Mouse (Mus musculus): ENCODE data around the gene Bcl11a. TPM values are rescaled to one million over a fixed set of nuclear protein-coding genes. Genes with fewer than 3 reads are reported as not detected.

Gene Bcl11a
- total RNA-seq, 2 experiments from 2014 or later, result 94.7 to 104 TPM

GRCm38 (mm10) chr11:24078706-24079316 lies 955 bp downstream of the Bcl11a start:
- intact Hi-C loops (cut with DNase I), result loop anchor here (10.0 kb wide), 1 partner anchor 1996 kb away; no protein-coding TSS in a partner anchor
- peak in 1 of 2 experiments; percentile 30 for DNase-seq (ENCODE audit: low spot score in 2 of 2)

GRCm38 (mm10) chr11:24079392-24080391 lies 1.8 kb downstream of the Bcl11a start:
- peak in 1 of 2 experiments; percentile 73 for DNase-seq (ENCODE audit: low spot score in 2 of 2)
- intact Hi-C loops (cut with DNase I), result loop anchor here (5.0 to 10.0 kb wide), 6 partner anchors 63 to 1995 kb away; no protein-coding TSS in a partner anchor

- DNase-seq (ENCODE audit: low spot score in 2 of 2), result peak in 1 of 2 experiments; percentile 64
- intact Hi-C loops (cut with DNase I), result loop anchor here (5.0 to 10.0 kb wide), 5 partner anchors 62 to 1782 kb away; no protein-coding TSS in a partner anchor
Observed at GRCm38 (mm10) chr11:24080541-24080940, 2.7 kb downstream of the Bcl11a start.

GRCm38 (mm10) chr11:24081016-24081686 lies 3.3 kb downstream of the Bcl11a start:
- intact Hi-C loops (cut with DNase I), result loop anchor here (5.0 to 10.0 kb wide), 5 partner anchors 61 to 1781 kb away; no protein-coding TSS in a partner anchor
- DNase-seq (ENCODE audit: low spot score in 2 of 2), result peak in 1 of 2 experiments; percentile 85

- intact Hi-C loops (cut with DNase I), result loop anchor here (5.0 to 10.0 kb wide), 5 partner anchors 60 to 1780 kb away; no protein-coding TSS in a partner anchor
- DNase-seq (ENCODE audit: low spot score in 2 of 2), result peak in 1 of 2 experiments; percentile 47
Observed at GRCm38 (mm10) chr11:24081687-24082384, 4.0 kb downstream of the Bcl11a start.

GRCm38 (mm10) chr11:24082385-24083075 lies 4.7 kb downstream of the Bcl11a start:
- intact Hi-C loops (cut with DNase I), result loop anchor here (5.0 to 10.0 kb wide), 5 partner anchors 60 to 1780 kb away; no protein-coding TSS in a partner anchor
- no peak for DNase-seq (ENCODE audit: low spot score in 2 of 2)

- DNase-seq (ENCODE audit: low spot score in 2 of 2), result no peak
- intact Hi-C loops (cut with DNase I), result loop anchor here (5.0 to 10.0 kb wide), 5 partner anchors 59 to 1779 kb away; no protein-coding TSS in a partner anchor
Observed at GRCm38 (mm10) chr11:24083076-24083405, 5.2 kb downstream of the Bcl11a start.

- peak in 1 of 2 experiments; percentile 32 for DNase-seq (ENCODE audit: low spot score in 2 of 2)
- intact Hi-C loops (cut with DNase I), result loop anchor here (5.0 to 10.0 kb wide), 5 partner anchors 59 to 1779 kb away; no protein-coding TSS in a partner anchor
Observed at GRCm38 (mm10) chr11:24083423-24083822, 5.6 kb downstream of the Bcl11a start.

GRCm38 (mm10) chr11:24084077-24084476 lies 6.2 kb downstream of the Bcl11a start:
- intact Hi-C loops (cut with DNase I), result loop anchor here (5.0 to 10.0 kb wide), 5 partner anchors 58 to 1778 kb away; no protein-coding TSS in a partner anchor
- DNase-seq (ENCODE audit: low spot score in 2 of 2), result no peak

GRCm38 (mm10) chr11:24084590-24084989 lies 6.7 kb downstream of the Bcl11a start:
- intact Hi-C loops (cut with DNase I), result loop anchor here (5.0 to 10.0 kb wide), 5 partner anchors 58 to 1778 kb away; no protein-coding TSS in a partner anchor
- DNase-seq (ENCODE audit: low spot score in 2 of 2), result peak in 1 of 2 experiments; percentile 20

GRCm38 (mm10) chr11:24085986-24086385 lies 8.1 kb downstream of the Bcl11a start:
- no peak for DNase-seq (ENCODE audit: low spot score in 2 of 2)
- intact Hi-C loops (cut with DNase I), result loop anchor here (10.0 kb wide), 2 partner anchors 659 to 1629 kb away; no protein-coding TSS in a partner anchor

GRCm38 (mm10) chr11:24087069-24087468 lies 9.2 kb downstream of the Bcl11a start:
- DNase-seq (ENCODE audit: low spot score in 2 of 2), result peak in 1 of 2 experiments; percentile 79
- intact Hi-C loops (cut with DNase I), result loop anchor here (10.0 kb wide), 2 partner anchors 658 to 1628 kb away; no protein-coding TSS in a partner anchor

- peak in 1 of 2 experiments; percentile 28 for DNase-seq (ENCODE audit: low spot score in 2 of 2)
- intact Hi-C loops (cut with DNase I), result no loop called here
Observed at GRCm38 (mm10) chr11:24090443-24090842, 12.6 kb downstream of the Bcl11a start.

- peak in 1 of 2 experiments; percentile 22 for DNase-seq (ENCODE audit: low spot score in 2 of 2)
- intact Hi-C loops (cut with DNase I), result no loop called here
Observed at GRCm38 (mm10) chr11:24091393-24092080, 13.7 kb downstream of the Bcl11a start.

GRCm38 (mm10) chr11:24092618-24093017 lies 14.8 kb downstream of the Bcl11a start:
- no peak for DNase-seq (ENCODE audit: low spot score in 2 of 2)
- intact Hi-C loops (cut with DNase I), result no loop called here

- DNase-seq (ENCODE audit: low spot score in 2 of 2), result peak in 1 of 2 experiments; percentile 38
- intact Hi-C loops (cut with DNase I), result no loop called here
Observed at GRCm38 (mm10) chr11:24094086-24094487, 16.2 kb downstream of the Bcl11a start.

- intact Hi-C loops (cut with DNase I), result no loop called here
- DNase-seq (ENCODE audit: low spot score in 2 of 2), result peak in 1 of 2 experiments; percentile 34
Observed at GRCm38 (mm10) chr11:24095236-24095635, 17.4 kb downstream of the Bcl11a start.
